9 mouse cellular contexts compared by ENCODE assay signal in genomic region chr9:107735356-107736184, GRCm38 (mm10). TPM values are rescaled to one million over a fixed set of nuclear protein-coding genes. Genes with fewer than 3 reads are reported as not detected.
DNase-seq lines count a peak whose midpoint lies in the region; ATAC-seq and TF ChIP-seq lines count a peak whose summit lies in the region.
"Had no signal": no experiment of that assay in that cellular context is flagged by ENCODE, and none has a peak within 500 bp of the region (broad histone marks: within the 10 kb centered on the region; RNA-seq: fewer than 3 reads in every experiment).

No protein-coding gene starts in this region.

- H3K9ac ChIP-seq in hindbrain, postnatal 0 days (replicated peaks; ENCODE audit: low read length) = peak overlapping the region; percentile 14; the same call in 1 of the 2 replicates
- no peak overlapping the region for H3K9ac ChIP-seq in neural tube, embryonic 15.5 days (replicated peaks)

- peak overlapping the region; percentile 52 for H3K27ac ChIP-seq in hindbrain, postnatal 0 days
- H3K27ac ChIP-seq in neural tube, embryonic 15.5 days (replicated peaks) = peak overlapping the region; percentile 43; the same call in 1 of the 2 replicates
- H3K27ac ChIP-seq: left cerebral cortex, adult 2 months had no signal

- no peaks in the 10 kb centered on the region for H3K9me3 ChIP-seq in hindbrain, postnatal 0 days (ENCODE audit: low read length)
- no peaks in the 10 kb centered on the region for H3K9me3 ChIP-seq in neural tube, embryonic 15.5 days (replicated peaks)

- H3K4me2 ChIP-seq in hindbrain, postnatal 0 days (ENCODE audit: low read depth, low read length) = peak overlapping the region; percentile 42
- H3K4me2 ChIP-seq in neural tube, embryonic 15.5 days = peak overlapping the region; percentile 42

- H3K36me3 ChIP-seq in hindbrain, postnatal 0 days (ENCODE audit: insufficient read depth, low read length) = peaks cover 10% of the 10 kb centered on the region
- peaks cover 23% of the 10 kb centered on the region for H3K36me3 ChIP-seq in neural tube, embryonic 15.5 days

- H3K4me3 ChIP-seq in hindbrain, postnatal 0 days (ENCODE audit: low read length) = 0 out of 2 replicates have a peak overlapping the region, but pooled peaks have one; percentile 0
- H3K4me3 ChIP-seq in neural tube, embryonic 15.5 days (replicated peaks) = no peak overlapping the region
- H3K4me3 ChIP-seq: left cerebral cortex, adult 2 months had no signal

- 6% methylated on average over 17 of the region's 17 CpGs for WGBS in hindbrain, postnatal 0 days
- WGBS in neural tube, embryonic 15.5 days = 3% methylated on average over 17 of the region's 17 CpGs

- peak; percentile 86 for DNase-seq in heart, adult 11 months
- DNase-seq in heart, adult 9 months (ENCODE audit: low spot score in 2 of 2) = no peak
- peak; percentile 34 for DNase-seq in embryo, embryonic 10.5 days (ENCODE audit: low spot score)
- peak; percentile 47 for DNase-seq in hindbrain, postnatal 0 days (ENCODE audit: low spot score)
- no peak for DNase-seq in layer of hippocampus, adult 9-11 months
- no peak for DNase-seq in left cerebral cortex, postnatal 25 days (ENCODE audit: low spot score in 2 of 2)
- no peak for DNase-seq in cerebellum, adult 11 months

- H3K4me1 ChIP-seq in hindbrain, postnatal 0 days (ENCODE audit: insufficient read depth, low read length) = peaks cover 24% of the 10 kb centered on the region
- H3K4me1 ChIP-seq in neural tube, embryonic 15.5 days = peaks cover 32% of the 10 kb centered on the region

- no peak for ATAC-seq in hindbrain, postnatal 0 days
- no peak for ATAC-seq in neural tube, embryonic 15.5 days (ENCODE audit: low FRiP score)

- intact Hi-C loops in left cerebral cortex, postnatal 25 days (cut with DNase I) = loop anchor here (5.0 kb wide), 2 partner anchors 88 to 133 kb away; no protein-coding TSS in a partner anchor

- TF ChIP-seq CTCF in hindbrain, postnatal 0 days (IDR thresholded peaks at IDR 0.05; ENCODE audit: low read depth) = no peak

- no peaks in the 10 kb centered on the region for H3K27me3 ChIP-seq in hindbrain, postnatal 0 days (ENCODE audit: insufficient read depth, low read length)
- H3K27me3 ChIP-seq in neural tube, embryonic 15.5 days (replicated peaks) = no peaks in the 10 kb centered on the region

RNA-seq across cellular contexts. Expression of gene Sema3f, which starts 25.3 kb away (rescaled TPM):
- 65.4 and 81.3 TPM in 2 replicates for total RNA-seq in hindbrain, postnatal 0 days (2014; rRNA removed)
- polyA plus RNA-seq in hindbrain, postnatal 0 days (2015; fragmentation: Nextera tagmentation; extraction: Ambion mirVana) = 7.5 and 8.7 TPM in 2 replicates
- 10.2 and 12.5 TPM in 2 replicates for polyA plus RNA-seq in neural tube, embryonic 15.5 days (2015; fragmentation: Nextera tagmentation; extraction: Ambion mirVana)
- total RNA-seq in left cerebral cortex, postnatal 25 days (2021) = 10 to 100 TPM; 16.6 to 17.8 TPM

RNA-seq across cellular contexts. Expression of gene Rbm5, which starts 35.2 kb away (rescaled TPM):
- total RNA-seq in hindbrain, postnatal 0 days (2014; rRNA removed) = 85.5 and 149 TPM in 2 replicates
- 142 and 148 TPM in 2 replicates for polyA plus RNA-seq in hindbrain, postnatal 0 days (2015; fragmentation: Nextera tagmentation; extraction: Ambion mirVana)
- 229 and 230 TPM in 2 replicates for polyA plus RNA-seq in neural tube, embryonic 15.5 days (2015; fragmentation: Nextera tagmentation; extraction: Ambion mirVana)
- total RNA-seq in left cerebral cortex, postnatal 25 days (2021) = 100 to 1,000 TPM; 122 to 155 TPM

RNA-seq across cellular contexts. Expression of gene Gnat1, which starts 56.1 kb away (rescaled TPM):
- 0.52 TPM in 1 of 2 replicates, not detected in the other for total RNA-seq in hindbrain, postnatal 0 days (2014; rRNA removed)
- polyA plus RNA-seq in hindbrain, postnatal 0 days (2015; fragmentation: Nextera tagmentation; extraction: Ambion mirVana) = 2.4 and 2.7 TPM in 2 replicates
- 2.5 and 2.9 TPM in 2 replicates for polyA plus RNA-seq in neural tube, embryonic 15.5 days (2015; fragmentation: Nextera tagmentation; extraction: Ambion mirVana)
- under 1 TPM; 0.18 to 0.21 TPM for total RNA-seq in left cerebral cortex, postnatal 25 days (2021)

Comparison
In these comparisons a context has a peak if more than half of its experiments do, and no peak if none do; other contexts are left out.
1. DNase-seq: peak in heart, adult 11 months (single experiment), embryo, embryonic 10.5 days (single experiment) and hindbrain, postnatal 0 days (single experiment); none in heart, adult 9 months (0 of 2), layer of hippocampus, adult 9-11 months (single experiment), left cerebral cortex, postnatal 25 days (0 of 2) and cerebellum, adult 11 months (single experiment).